Mouse (Mus musculus) embryonic fibroblast, embryonic 13.5 days (primary cell): ENCODE measurements around the gene Kcnn3. TPM values are rescaled to one million over a fixed set of nuclear protein-coding genes. Genes with fewer than 3 reads are reported as not detected.

Experiments used
- H3K27ac ChIP-seq: 2 replicates; pipeline ENCODE4 v1.5.1; 2012; ENCODE audit warnings: low read length, control low read depth, inconsistent platforms; ENCODE audit not compliant: insufficient read depth
- H3K4me1 ChIP-seq: 2 replicates; pipeline ENCODE4 v1.6.1; 2011; ENCODE audit warnings: low read length; ENCODE audit not compliant: control insufficient read depth, insufficient read depth
- H3K4me3 ChIP-seq: 2 replicates; pipeline ENCODE4 v1.5.1; 2011; ENCODE audit warnings: mild to moderate bottlenecking, control low read depth, low read length; ENCODE audit not compliant: insufficient read depth
- CTCF ChIP-seq: IDR thresholded peaks from 2 replicates; pipeline ENCODE4 v1.5.1; 2011; ENCODE audit warnings: mild to moderate bottlenecking, control low read depth, low read length, moderate library complexity, borderline replicate concordance; ENCODE audit not compliant: insufficient read depth
- POLR2A ChIP-seq: IDR thresholded peaks from 2 replicates; pipeline ENCODE4 v1.6.1; 2011; ENCODE audit warnings: low read depth, mild to moderate bottlenecking, control low read depth, low read length, moderate library complexity
- polyA plus RNA-seq: library from polyadenylated mRNA; stranded (reverse); fragments of >200 nt; gene quantifications from 2 replicates; pipeline ENCODE4 v1.2.4, GENCODE M21; 2011; ENCODE audit warnings: low read depth; ENCODE audit not compliant: missing spikeins, insufficient read length

The Kcnn3 gene
- polyA plus RNA-seq, 1 experiment: 1.6 TPM

DNA sequence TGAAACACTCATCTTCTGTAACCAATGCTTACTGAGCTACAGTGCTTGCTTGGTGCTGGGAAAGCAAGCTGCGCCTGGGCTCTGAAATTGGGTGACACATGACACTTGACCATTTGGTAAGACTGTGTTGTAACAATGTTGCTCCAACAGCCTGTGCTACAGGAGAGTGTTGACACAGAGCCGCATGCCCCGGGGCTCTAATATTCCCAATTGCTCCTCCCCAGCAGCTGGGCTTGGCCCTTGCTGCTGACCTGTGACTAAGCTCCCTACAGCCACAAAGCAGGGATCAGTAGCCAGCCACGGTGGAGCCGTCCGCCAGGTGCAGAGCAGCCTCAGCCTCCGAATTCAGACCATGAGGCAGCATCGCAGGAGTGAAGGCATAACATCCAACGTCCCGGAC lies 58.8 kb downstream of the Kcnn3 start:
- Histone ChIP-seq H3K4me3 (no peak overlapping the region), H3K4me1 (no peaks in the 10 kb centered on the region), H3K27ac (no peak overlapping the region)
- TF ChIP-seq POLR2A (no peak), CTCF (no peak)

DNA sequence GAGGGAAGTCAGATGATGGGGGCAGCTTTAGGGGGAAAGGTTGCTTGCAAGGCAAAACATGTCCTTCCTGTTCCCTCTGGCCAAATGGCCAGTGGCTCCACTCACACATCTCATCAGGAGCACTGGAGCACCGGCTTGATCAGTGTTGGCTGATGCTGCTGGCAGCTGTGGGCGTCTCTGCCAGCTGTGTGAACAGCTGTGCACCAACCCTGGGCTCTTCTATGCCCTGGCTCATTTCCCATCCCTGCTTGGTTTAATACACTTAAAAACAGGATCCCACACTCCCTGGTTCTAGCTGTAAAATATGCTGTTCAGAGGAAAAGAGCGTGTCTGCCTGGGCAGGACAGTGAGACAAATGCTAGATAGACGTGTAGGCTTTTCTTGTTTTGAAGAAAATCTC lies 64.3 kb downstream of the Kcnn3 start:
- no peak overlapping the region for H3K4me3 ChIP-seq
- no peaks in the 10 kb centered on the region for H3K4me1 ChIP-seq
- H3K27ac ChIP-seq: no peak overlapping the region
- TF ChIP-seq CTCF: no peak
- no peak for TF ChIP-seq POLR2A

DNA sequence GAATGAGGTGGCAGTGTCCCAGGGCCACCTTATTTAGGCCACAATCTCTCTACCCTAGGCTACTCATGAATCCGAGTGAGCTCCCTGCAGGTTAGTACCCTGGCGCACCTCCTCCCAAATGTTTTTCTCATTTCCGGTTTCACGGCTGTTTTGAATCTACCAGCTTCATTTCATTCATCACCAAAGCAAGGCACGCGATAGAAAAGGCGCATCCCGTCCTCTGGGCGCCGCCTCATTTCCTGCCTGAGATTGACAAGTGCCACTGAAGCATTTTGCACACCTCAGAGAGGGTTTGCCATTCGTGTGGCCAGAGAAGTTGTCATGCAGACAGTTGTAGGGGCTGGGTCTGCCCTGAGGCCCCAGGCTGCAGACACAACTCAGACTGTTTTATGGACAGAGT lies 68.5 kb downstream of the Kcnn3 start:
- TF ChIP-seq POLR2A (no peak), CTCF (no peak)
- Histone ChIP-seq H3K27ac (no peak overlapping the region), H3K4me1 (no peaks in the 10 kb centered on the region), H3K4me3 (no peak overlapping the region)

DNA sequence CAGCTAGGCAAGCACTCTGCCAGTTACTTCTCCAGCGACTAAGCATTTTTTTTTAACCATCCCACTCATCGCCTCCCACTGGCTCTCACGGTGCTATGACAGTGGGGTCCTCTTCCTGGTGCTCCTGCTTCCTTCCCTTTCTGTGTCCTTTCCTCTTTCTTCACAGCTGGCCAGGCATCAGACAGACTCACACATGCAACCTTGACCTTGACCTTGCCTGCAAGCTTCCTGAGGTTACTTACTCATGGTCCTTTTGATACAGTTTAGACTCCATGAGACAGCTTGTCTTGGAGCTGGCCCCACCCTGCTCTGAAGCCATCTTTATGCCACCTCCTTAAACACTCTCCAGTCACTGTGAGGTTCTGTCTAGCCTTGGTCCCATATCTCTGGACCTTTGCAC lies 69.4 kb downstream of the Kcnn3 start:
- no peak overlapping the region for H3K27ac ChIP-seq
- no peak overlapping the region for H3K4me3 ChIP-seq
- no peaks in the 10 kb centered on the region for H3K4me1 ChIP-seq

DNA sequence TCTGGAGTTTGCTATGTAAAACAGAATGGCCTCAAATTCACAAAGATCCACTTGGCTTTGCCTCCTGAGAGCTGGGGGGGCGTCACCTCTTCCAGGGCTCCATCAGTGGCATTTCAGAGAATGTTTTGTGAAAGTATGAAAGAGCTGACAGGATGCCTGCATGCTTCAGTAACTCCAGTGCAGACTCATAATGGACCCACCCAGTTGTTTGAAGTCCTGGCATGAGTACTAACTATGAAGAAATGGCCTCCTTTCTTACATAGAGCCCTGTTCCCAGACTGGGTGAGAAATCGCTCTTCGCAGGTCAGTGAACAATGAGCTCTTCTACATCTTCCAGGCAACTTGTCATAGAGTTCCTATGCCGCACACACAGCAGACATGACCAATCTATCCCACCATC lies 70.4 kb downstream of the Kcnn3 start:
- H3K27ac ChIP-seq: no peak overlapping the region
- H3K4me3 ChIP-seq: no peak overlapping the region
- TF ChIP-seq POLR2A (no peak), CTCF (no peak)
- no peaks in the 10 kb centered on the region for H3K4me1 ChIP-seq

More for the DNA sequence above, 69.4 kb downstream of the Kcnn3 start:
- TF ChIP-seq CTCF: no peak
- no peak for TF ChIP-seq POLR2A

DNA sequence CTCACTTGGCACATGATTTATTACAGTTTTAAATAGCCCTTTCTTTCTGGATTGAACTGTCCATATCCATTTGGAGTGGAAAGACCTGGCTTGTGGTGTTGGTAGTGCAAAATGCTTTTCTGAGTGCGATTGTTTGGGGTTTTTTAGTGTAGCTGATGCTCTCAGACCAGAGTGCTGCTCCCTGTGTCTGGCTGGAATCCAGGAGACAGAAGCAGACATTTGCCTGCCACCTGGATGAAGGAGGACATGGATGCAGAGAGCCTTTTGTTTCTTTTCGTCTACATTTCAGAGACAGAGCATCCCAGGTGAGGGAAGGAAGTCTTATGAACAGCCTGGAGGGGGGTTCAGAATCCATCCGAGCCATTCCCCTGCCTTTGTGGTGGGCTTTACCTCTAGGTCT lies 71.5 kb downstream of the Kcnn3 start:
- Histone ChIP-seq H3K4me1 (no peaks in the 10 kb centered on the region), H3K27ac (no peak overlapping the region), H3K4me3 (no peak overlapping the region)
- TF ChIP-seq POLR2A (no peak), CTCF (no peak)

DNA sequence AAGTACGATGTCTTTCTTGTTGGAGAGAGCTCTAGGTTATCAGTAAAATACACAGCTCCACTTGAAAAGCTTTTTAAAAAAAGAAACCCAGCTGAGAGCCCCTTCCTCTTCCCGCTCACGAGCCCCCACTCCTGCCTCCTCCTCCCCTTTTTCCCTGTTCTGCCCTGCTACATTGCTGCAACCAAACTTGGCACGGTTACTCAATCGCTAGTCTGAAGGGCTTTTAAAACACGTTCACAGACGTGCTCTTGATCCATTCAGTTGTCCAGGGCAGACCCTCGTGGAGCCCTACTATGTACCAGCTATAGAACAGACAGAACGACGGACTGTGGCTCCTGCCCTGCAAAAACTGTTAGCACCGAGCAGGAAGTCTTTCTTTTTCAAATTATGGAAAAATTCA lies 72.8 kb downstream of the Kcnn3 start:
- TF ChIP-seq POLR2A (no peak), CTCF (no peak)
- Histone ChIP-seq H3K27ac (no peak overlapping the region), H3K4me1 (no peaks in the 10 kb centered on the region)

DNA sequence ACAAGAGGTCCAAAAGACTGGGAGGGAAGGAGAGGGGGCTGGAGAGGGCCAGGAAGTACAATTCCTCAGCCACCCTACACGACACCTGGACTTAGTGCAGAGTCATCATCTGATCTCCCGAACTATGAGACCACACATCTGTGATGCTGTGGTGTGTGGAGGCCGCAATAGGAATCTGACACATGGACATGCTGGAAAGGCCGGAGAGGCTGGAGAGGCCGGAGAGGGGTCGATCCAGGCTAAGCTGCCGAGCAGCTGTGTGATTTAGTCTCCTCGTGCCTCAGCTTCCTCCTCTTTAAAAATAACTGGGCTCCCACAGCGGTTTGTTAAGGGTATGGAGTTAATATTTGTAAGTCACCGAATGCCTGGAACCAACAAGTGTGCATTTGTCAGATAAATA lies 73.6 kb downstream of the Kcnn3 start:
- no peak for TF ChIP-seq CTCF
- no peak for TF ChIP-seq POLR2A
- no peak overlapping the region for H3K27ac ChIP-seq
- H3K4me1 ChIP-seq: no peaks in the 10 kb centered on the region
- H3K4me3 ChIP-seq: no peak overlapping the region

More for the DNA sequence above, 72.8 kb downstream of the Kcnn3 start:
- H3K4me3 ChIP-seq: no peak overlapping the region

DNA sequence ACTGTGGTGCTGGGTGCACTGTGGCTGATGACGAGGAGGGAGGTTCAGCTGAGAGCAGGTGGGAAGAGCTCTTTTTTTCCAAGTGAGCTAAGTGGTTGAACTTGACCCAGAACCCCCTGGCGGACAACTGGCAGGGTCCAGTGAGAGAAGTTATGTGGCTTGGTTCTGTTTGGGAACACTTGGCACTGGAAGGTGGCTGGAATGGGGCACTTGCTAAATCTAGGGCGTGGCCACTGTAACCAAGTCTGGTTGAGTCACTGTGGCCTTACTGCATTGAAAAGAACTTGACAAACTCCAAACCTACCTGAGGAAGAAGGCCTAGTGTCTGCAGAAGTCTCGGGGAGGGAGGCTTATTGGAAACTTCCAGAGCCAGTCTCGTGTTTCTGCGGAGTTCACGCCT lies 78.4 kb downstream of the Kcnn3 start:
- no peak overlapping the region for H3K27ac ChIP-seq
- H3K4me1 ChIP-seq: no peaks in the 10 kb centered on the region
- no peak overlapping the region for H3K4me3 ChIP-seq
- TF ChIP-seq CTCF (no peak), POLR2A (no peak)

DNA sequence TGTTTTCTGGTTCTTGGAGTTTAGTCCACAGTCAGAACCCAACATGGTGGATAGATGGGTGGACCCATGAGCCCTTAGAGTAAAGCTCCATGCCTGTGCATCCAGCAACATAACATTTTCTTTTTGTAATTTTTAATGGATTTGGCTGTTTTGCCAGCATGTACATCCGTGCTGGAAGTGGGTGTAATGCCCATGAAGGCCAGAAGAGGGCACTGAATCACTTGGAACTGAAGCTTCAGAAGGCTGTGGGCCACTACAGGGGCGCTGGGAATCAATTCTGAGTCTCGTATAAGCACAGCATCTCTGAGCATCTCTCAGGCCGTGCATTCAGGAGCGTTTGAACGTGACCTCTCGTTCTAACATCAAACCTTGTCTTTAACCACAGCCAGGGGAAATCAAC lies 79.0 kb downstream of the Kcnn3 start:
- TF ChIP-seq POLR2A (no peak), CTCF (no peak)
- Histone ChIP-seq H3K4me1 (no peaks in the 10 kb centered on the region), H3K4me3 (no peak overlapping the region), H3K27ac (no peak overlapping the region)

DNA sequence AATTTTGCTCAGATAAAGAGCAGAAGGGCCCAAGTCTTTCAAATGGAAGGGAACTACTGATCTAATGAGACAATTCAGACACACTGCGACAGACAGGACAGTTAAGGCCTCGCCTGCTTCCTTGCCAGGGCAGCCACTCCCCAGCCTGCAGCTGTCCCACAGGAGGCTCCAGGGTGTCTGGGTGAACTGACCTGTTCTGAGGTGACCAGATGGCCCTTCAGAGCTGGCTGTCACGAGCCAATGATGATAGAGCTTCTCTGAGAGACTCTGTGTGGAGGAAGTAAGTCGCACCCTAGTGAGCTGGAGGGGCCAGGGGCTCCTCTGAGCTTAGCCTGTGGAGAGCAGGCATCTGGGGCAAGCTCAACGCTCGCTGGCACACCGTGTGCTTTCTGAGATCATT lies 81.1 kb downstream of the Kcnn3 start:
- no peak overlapping the region for H3K27ac ChIP-seq
- no peaks in the 10 kb centered on the region for H3K4me1 ChIP-seq
- TF ChIP-seq CTCF (no peak), POLR2A (no peak)
- no peak overlapping the region for H3K4me3 ChIP-seq

DNA sequence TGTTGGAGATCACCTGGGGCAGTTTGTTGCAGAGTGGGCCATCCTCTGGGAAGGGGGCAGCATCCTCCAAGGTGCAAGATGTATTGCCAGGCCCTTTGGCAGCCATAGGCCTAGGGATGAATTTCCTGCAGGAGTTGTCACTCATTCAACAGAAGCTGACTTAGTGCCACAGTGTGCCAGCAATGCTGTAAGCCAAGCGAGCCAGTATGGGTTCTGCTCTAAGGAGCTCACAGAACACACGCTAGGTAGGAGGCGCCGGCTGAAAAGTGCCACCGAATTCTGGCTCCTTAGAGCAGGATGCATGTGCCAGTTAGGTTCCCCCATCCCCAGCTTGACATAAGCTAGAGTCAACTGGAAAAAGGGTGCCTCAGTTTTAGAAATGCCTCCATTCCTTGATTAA lies 83.3 kb downstream of the Kcnn3 start:
- Histone ChIP-seq H3K4me1 (no peaks in the 10 kb centered on the region), H3K27ac (no peak overlapping the region), H3K4me3 (no peak overlapping the region)
- no peak for TF ChIP-seq POLR2A
- TF ChIP-seq CTCF: no peak
